Mouse (Mus musculus) midbrain, embryonic 12.5 days (tissue): ENCODE results near the gene Hus1. TPM values are rescaled to one million over a fixed set of nuclear protein-coding genes. Genes with fewer than 3 reads are reported as not detected.

ENCODE experiments used
- ATAC-seq: fragments of 200-750 bp; cut with Nextera tagmentation; 2 replicates; pipeline ENCODE4 v1.8.0; 2017; ENCODE audit warnings: low read depth, moderate TSS enrichment, moderate library complexity; ENCODE audit not compliant: low FRiP score
- H3K27ac ChIP-seq: fragments of 300-500 bp; sonication (generic); replicated peaks from 2 replicates; pipeline ENCODE4 v1.5.1; 2016; ENCODE audit warnings: mild to moderate bottlenecking
- H3K27me3 ChIP-seq: fragments of 300-500 bp; sonication (generic); 2 replicates; pipeline ENCODE4 v1.6.1; 2016; ENCODE audit warnings: mild to moderate bottlenecking
- H3K36me3 ChIP-seq: fragments of 300-500 bp; sonication (generic); 2 replicates; pipeline ENCODE4 v1.6.1; 2016
- H3K4me1 ChIP-seq: fragments of 300-500 bp; sonication (generic); 2 replicates; pipeline ENCODE4 v1.6.1; 2016
- H3K4me2 ChIP-seq: fragments of 300-500 bp; sonication (generic); replicated peaks from 2 replicates; pipeline ENCODE4 v1.6.1; 2016; ENCODE audit warnings: mild to moderate bottlenecking, moderate library complexity
- H3K4me3 ChIP-seq: fragments of 300-500 bp; sonication (generic); 2 replicates; pipeline ENCODE4 v1.5.1; 2016; ENCODE audit warnings: mild to moderate bottlenecking
- H3K9ac ChIP-seq: fragments of 300-500 bp; sonication (generic); replicated peaks from 2 replicates; pipeline ENCODE4 v1.6.1; 2016; ENCODE audit warnings: mild to moderate bottlenecking, moderate library complexity
- H3K9me3 ChIP-seq: fragments of 300-500 bp; sonication (generic); 2 replicates; pipeline ENCODE4 v1.6.1; 2016; ENCODE audit warnings: mild to moderate bottlenecking
- WGBS: fragments of 180-500 bp; shearing (Covaris S2); methylation state at CpG from one replicate; pipeline ENCODE4 v1.1.7; 2016; 5-methylcytosine and 5-hydroxymethylcytosine counted together
- polyA plus RNA-seq: library from polyadenylated mRNA; unstranded; fragments of >200 nt; fragmentation: Nextera tagmentation; extraction: Ambion mirVana; gene quantifications from 2 replicates; pipeline ENCODE4 v1.2.1, GENCODE M21; 2016

The Hus1 gene
- polyA plus RNA-seq, result 17.4 and 17.9 TPM in 2 replicates

DNA sequence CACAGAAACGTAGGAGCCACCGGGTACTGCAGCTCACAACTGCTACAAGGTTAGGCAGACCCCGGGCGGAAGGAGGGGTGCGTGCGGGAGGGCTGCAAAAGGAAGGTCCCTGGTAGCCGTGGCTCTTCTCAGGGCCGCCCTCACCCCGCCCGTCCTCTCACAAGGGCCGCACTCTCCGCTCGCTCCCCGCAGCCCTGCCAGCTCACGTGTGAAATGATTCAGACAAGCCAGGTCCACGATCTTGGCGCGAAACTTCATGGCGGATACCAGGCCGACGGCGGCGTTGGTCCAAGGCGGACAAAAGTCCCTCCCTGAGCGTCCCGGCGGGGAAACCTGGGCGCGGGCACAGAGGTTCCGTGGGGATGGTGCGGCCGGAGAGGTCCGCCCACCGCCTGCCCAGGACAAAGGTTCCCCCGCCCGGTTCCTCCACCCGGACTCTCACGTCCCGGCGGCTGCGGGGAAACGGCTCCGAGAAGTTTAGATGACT is at the start of gene Hus1:
Hus1 (minus strand) TSS at position 339 of the 487 bp plus-strand sequence.
- no peaks in the 10 kb centered on the region for H3K9me3 ChIP-seq
- H3K4me3 ChIP-seq, result peak within 1 kb of the TSS; percentile 74
- peaks cover 12% of the 10 kb centered on the region; the same call in 1 of the 2 replicates for H3K36me3 ChIP-seq
- H3K4me2 ChIP-seq, result peak within 1 kb of the TSS; percentile 73
- under 1% methylated on average over 43 of the region's 43 CpGs for WGBS
- ATAC-seq, result peak; percentile 96
- peaks cover 14% of the 10 kb centered on the region; the same call in 1 of the 2 replicates for H3K4me1 ChIP-seq
- peak within 1 kb of the TSS; percentile 83 for H3K27ac ChIP-seq
- no peaks in the 10 kb centered on the region for H3K27me3 ChIP-seq
- H3K9ac ChIP-seq, result peak within 1 kb of the TSS; percentile 79

DNA sequence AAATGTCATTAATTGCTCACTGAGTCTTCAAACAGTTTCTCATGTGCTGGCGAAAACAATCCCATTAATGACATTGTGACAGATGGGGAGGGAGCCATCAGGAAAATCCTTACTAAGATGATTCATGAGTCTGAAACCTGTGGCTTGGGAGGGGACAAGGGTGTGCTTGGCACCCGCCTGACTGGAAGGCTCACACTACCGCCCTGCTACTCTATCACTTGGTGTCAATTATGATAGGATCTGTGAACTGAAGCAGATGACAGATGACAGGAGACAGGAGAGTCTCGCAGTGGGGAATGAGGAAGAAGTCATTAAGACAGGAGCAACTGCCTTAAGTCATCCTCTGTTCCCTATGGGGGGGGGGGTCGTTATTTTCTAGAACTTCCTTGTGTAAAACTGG is 49.5 kb upstream of the Hus1 start:
- no peaks in the 10 kb centered on the region for H3K4me1 ChIP-seq
- no peak for ATAC-seq
- WGBS, result 79% methylated on average over 5 of the region's 5 CpGs
- no peaks in the 10 kb centered on the region for H3K36me3 ChIP-seq
- no peaks in the 10 kb centered on the region for H3K27me3 ChIP-seq
- no peaks in the 10 kb centered on the region for H3K9me3 ChIP-seq
- no peak overlapping the region for H3K9ac ChIP-seq
- no peak overlapping the region for H3K4me3 ChIP-seq
- no peak overlapping the region for H3K4me2 ChIP-seq
- H3K27ac ChIP-seq, result no peak overlapping the region

DNA sequence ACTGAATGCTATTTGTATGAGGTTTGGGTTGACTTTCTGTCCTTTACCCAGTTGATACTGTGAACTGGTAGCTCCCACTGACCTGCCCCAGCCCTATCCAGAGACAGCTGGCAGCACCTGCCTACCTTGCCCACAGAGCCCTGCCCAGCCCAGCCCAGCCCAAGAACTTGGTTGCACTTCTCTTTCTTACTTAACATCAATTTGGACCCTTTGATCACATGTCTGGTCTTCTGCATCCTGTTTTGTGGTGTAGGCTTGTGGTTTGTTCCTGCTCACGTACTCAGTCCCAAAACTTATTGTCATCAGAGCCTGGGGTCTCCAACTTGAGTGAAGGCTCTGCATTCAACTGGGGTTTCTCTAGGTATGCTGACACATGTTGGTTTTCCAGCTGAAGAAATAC is 49.0 kb upstream of the Hus1 start:
- Histone ChIP-seq H3K9ac (no peak overlapping the region), H3K9me3 (no peaks in the 10 kb centered on the region)

DNA sequence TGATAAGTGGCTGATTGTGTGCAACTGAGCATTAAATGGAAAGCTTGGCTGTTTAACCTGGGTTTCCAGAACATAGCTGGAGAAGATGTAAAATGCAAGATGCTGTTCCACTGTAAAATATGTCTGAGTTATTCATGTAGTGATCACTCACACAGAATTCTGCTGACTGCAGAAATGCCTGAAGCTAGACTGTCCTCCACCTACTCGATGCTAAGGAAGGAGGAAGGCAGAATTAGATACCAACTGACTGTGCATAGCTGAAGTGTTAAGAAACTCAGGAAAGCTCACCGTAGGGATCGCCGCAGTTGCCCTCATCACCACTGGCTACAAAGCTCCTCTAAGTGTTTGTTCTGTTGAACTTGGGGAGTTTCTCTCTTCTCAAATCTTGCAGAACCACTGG is 46.7 kb upstream of the Hus1 start:
- H3K36me3 ChIP-seq, result no peaks in the 10 kb centered on the region
- no peak overlapping the region for H3K4me3 ChIP-seq
- no peaks in the 10 kb centered on the region for H3K27me3 ChIP-seq
- no peak overlapping the region for H3K4me2 ChIP-seq
- no peaks in the 10 kb centered on the region for H3K4me1 ChIP-seq
- no peaks in the 10 kb centered on the region for H3K9me3 ChIP-seq
- H3K27ac ChIP-seq, result no peak overlapping the region
- no peak for ATAC-seq
- WGBS, result 93% methylated on average over 4 of the region's 4 CpGs
- H3K9ac ChIP-seq, result no peak overlapping the region

More for the DNA sequence above, 49.0 kb upstream of the Hus1 start:
- Histone ChIP-seq H3K27me3 (no peaks in the 10 kb centered on the region), H3K4me3 (no peak overlapping the region), H3K36me3 (no peaks in the 10 kb centered on the region), H3K4me2 (no peak overlapping the region), H3K27ac (no peak overlapping the region), H3K4me1 (no peaks in the 10 kb centered on the region)
- WGBS, result 88% methylated on average over 1 of the region's 1 CpGs
- no peak for ATAC-seq

DNA sequence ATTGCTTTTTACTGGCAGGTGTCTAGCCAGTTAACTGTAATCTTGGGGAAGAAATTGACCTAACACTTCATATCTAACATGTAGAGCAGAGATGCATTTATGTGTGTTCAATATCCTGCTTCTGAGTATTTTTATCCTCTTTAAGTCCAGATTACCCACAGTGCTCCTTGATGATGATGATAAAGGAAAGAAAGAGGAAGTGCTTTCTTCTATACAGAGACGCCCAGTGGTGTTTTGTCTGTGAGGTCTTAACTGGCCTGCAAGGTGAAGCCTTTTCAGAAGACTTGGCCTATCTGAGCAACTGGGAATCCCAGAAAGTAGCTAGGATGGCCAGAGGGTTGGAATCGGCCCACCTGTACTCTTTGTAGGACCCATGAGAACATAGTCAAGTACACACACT is 45.9 kb upstream of the Hus1 start:
- Histone ChIP-seq H3K27me3 (no peaks in the 10 kb centered on the region), H3K36me3 (no peaks in the 10 kb centered on the region), H3K4me1 (no peaks in the 10 kb centered on the region), H3K4me3 (no peak overlapping the region), H3K4me2 (no peak overlapping the region), H3K9ac (no peak overlapping the region), H3K27ac (no peak overlapping the region), H3K9me3 (no peaks in the 10 kb centered on the region)
- ATAC-seq, result no peak
- 87% methylated on average over 2 of the region's 2 CpGs for WGBS

DNA sequence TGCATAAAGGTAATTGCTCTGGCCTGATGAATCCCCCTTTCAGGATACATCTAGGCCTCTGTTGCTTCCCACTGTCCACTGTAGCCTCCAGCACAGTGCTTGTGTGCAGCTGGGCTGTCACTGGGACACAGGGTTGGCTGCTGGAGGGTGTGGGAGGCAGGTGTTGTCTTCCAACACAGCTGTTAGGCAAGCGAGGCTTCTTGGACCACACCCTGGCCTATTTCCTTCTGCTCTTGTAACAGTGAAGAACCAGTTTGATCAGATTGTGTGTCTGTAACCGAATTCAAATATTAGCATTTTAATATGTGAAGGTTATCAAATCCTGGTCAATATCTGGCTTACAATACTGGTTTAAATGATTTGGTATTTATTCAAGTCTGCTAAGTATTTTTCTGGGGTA is 40.9 kb upstream of the Hus1 start:
- Histone ChIP-seq H3K27me3 (peaks cover 28% of the 10 kb centered on the region), H3K36me3 (no peaks in the 10 kb centered on the region), H3K9me3 (no peaks in the 10 kb centered on the region), H3K4me2 (no peak overlapping the region), H3K4me1 (peaks cover 9% of the 10 kb centered on the region), H3K4me3 (no peak overlapping the region), H3K9ac (no peak overlapping the region), H3K27ac (no peak overlapping the region)
- WGBS, result 75% methylated on average over 2 of the region's 2 CpGs
- ATAC-seq, result no peak

DNA sequence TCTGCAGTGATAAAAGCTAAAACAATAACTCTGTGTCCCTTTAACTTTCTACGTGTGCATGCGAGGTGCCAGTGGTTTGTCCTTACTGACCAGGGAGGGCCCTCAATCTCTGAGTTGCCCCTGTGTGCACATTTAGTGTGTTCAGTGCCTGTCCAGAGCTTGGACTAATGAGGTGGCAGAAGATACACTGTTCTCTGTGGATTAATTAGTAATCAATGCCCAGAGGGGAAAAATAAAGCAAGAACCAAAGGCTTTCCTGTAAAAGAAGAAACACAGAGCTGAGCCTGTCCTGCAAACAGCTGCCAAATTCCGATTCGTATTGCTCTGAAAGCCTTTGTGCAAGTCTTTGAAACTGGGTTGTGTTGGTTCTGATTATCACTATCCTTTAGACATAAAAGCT is 39.2 kb upstream of the Hus1 start:
- no peak for ATAC-seq
- WGBS, result 77% methylated on average over 4 of the region's 4 CpGs
- no peak overlapping the region for H3K4me2 ChIP-seq
- H3K27ac ChIP-seq, result no peak overlapping the region
- no peak overlapping the region for H3K4me3 ChIP-seq
- H3K9ac ChIP-seq, result no peak overlapping the region
- peaks cover 9% of the 10 kb centered on the region for H3K4me1 ChIP-seq
- H3K27me3 ChIP-seq, result peaks cover 28% of the 10 kb centered on the region
- H3K36me3 ChIP-seq, result no peaks in the 10 kb centered on the region
- no peaks in the 10 kb centered on the region for H3K9me3 ChIP-seq

DNA sequence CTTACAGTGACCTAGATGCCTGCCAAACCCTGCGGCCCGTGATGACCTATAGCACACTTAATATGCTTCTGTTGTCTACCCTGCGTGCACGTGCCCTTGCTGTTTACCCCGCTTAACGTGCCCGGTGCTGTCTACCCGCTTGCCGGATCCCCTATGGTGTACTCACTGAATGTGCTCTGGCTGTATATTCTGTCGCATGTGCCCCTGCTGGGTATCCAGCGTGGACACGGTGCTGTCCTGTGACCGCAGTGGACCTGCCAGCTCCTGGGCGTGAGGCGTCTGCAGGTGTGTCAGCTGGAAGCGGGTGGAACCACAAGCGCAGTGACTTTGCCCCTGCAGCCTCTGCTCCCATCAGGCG is 37.7 kb upstream of the Hus1 start, which contains the start of gene Sun3:
Sun3 (minus strand) TSS at position 289 of the 358 bp plus-strand sequence.
- Histone ChIP-seq H3K9ac (peak within 1 kb of the TSS; percentile 40; the same call in 1 of the 2 replicates), H3K27ac (no peak within 1 kb of the TSS), H3K4me3 (peak within 1 kb of the TSS; percentile 55), H3K27me3 (peaks cover 28% of the 10 kb centered on the region), H3K4me1 (peaks cover 9% of the 10 kb centered on the region), H3K4me2 (peak within 1 kb of the TSS; percentile 86), H3K36me3 (no peaks in the 10 kb centered on the region), H3K9me3 (no peaks in the 10 kb centered on the region)
- ATAC-seq, result peak; percentile 78; the same call in 1 of the 2 replicates
- WGBS, result 1% methylated on average over 18 of the region's 18 CpGs

DNA sequence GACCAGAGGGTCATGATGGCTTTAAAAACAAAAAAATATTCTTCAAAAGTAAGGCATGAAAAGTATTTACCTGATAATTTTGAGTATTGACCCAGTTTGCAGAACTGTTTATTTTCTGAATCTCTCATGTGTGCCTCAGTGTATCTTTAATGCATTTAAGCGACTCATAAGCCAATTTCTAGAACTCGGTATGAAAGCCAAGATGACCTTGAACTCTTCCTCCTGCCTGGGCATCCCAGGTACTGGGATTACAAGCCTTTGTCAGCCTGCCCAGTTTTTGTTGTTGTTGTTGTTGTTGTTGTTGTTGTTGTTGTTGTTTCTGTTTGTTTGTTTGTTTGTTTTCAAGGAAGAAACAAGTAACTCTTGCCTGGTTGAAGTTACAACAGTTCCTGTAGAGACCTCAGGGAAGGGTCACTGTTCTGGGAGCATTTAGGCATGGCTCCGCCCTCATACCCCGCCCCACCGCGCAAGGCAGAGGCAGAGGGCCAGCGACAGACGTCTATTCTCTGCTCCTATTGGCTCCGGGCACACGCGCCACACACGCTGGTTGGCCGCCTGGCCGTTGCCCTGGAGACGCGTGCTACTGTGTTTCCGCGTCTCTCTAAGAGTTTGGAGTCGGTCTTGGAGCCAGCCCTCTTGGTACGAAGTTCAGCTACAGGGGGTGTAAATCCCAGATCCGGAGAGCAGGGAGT is 37.2 kb upstream of the Hus1 start, which contains the start of gene Gm11992:
Gm11992 (plus strand) TSS at position 584 of the 692 bp plus-strand sequence.
- peaks cover 28% of the 10 kb centered on the region for H3K27me3 ChIP-seq
- H3K9ac ChIP-seq, result peak within 1 kb of the TSS; percentile 40; the same call in 1 of the 2 replicates
- H3K4me3 ChIP-seq, result peak within 1 kb of the TSS; percentile 55
- WGBS, result 6% methylated on average over 21 of the region's 21 CpGs
- peak within 1 kb of the TSS; percentile 86 for H3K4me2 ChIP-seq
- no peaks in the 10 kb centered on the region for H3K9me3 ChIP-seq
- ATAC-seq, result peak; percentile 100
- H3K27ac ChIP-seq, result no peak within 1 kb of the TSS
- H3K4me1 ChIP-seq, result peaks cover 9% of the 10 kb centered on the region
- no peaks in the 10 kb centered on the region for H3K36me3 ChIP-seq

DNA sequence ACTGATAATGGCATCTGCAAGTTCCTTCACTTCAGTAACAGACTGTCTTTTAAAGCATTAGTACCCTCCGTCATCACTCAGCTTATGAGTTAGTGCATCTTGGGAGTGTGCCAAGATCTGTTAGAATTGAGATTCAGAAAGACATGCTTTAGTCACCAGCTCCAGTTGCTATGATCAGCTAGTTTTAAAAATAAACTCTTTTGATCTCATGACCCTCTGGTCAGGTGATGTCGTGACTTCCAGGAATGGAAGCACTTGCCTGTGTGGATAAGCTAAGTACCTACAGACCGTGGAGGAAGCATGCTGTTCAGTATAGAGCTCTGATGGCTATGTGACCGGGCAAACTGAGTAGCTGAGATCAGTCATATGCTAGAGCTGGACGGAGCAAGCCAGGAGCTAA is 36.1 kb upstream of the Hus1 start:
- no peaks in the 10 kb centered on the region for H3K36me3 ChIP-seq
- no peak for ATAC-seq
- no peak overlapping the region for H3K9ac ChIP-seq
- H3K4me1 ChIP-seq, result peaks cover 9% of the 10 kb centered on the region
- H3K4me3 ChIP-seq, result no peak overlapping the region
- H3K27me3 ChIP-seq, result peaks cover 28% of the 10 kb centered on the region
- WGBS, result 82% methylated on average over 5 of the region's 5 CpGs
- H3K9me3 ChIP-seq, result no peaks in the 10 kb centered on the region
- no peak overlapping the region for H3K4me2 ChIP-seq
- no peak overlapping the region for H3K27ac ChIP-seq

DNA sequence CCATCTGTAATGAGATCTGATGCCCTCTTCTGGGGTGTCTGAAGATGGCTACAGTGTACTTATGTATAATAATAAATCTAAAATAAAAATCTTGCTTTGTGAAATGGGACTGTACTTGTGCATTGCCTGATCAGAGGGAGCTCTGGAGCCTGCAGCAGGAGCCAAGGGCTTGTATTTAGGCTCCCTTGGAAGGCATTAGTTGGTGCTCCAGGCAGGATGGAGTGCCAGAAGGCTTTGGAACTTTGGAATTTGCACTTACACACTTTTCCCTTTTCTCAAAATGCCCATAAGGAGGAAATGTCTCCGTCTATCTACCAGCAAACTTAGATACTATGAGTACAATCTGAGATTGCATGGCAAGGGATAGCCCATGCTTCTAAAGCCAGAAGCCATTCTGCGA is 35.6 kb upstream of the Hus1 start:
- Histone ChIP-seq H3K36me3 (no peaks in the 10 kb centered on the region), H3K4me2 (no peak overlapping the region), H3K27ac (no peak overlapping the region), H3K4me1 (peaks cover 9% of the 10 kb centered on the region), H3K9ac (no peak overlapping the region), H3K9me3 (no peaks in the 10 kb centered on the region), H3K4me3 (no peak overlapping the region), H3K27me3 (peaks cover 25% of the 10 kb centered on the region)
- no peak for ATAC-seq
- 92% methylated on average over 2 of the region's 2 CpGs for WGBS

DNA sequence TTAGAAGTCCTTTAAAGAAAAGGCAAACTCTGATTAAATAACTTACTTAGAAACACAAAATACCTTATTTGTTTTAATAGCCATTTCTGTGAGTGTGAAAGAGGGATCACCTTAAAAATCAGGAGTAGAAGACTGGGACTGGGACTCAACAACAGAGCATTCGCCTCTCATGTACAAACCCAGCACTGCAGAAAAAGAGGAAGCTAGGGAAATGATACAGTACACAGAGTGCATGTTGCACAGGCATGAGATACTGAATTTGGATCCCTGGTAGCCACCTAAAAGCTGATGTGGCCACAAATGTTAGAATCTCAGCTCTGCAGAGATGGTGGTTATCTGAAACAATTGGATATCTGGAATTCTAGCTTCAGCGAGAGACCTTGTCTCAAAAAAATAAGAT is 20.5 kb upstream of the Hus1 start:
- Histone ChIP-seq H3K4me3 (no peak overlapping the region), H3K36me3 (no peaks in the 10 kb centered on the region), H3K4me1 (no peaks in the 10 kb centered on the region), H3K9ac (no peak overlapping the region), H3K4me2 (no peak overlapping the region), H3K27ac (no peak overlapping the region), H3K27me3 (no peaks in the 10 kb centered on the region), H3K9me3 (no peaks in the 10 kb centered on the region)
- ATAC-seq, result no peak
- WGBS, result 86% methylated on average over 2 of the region's 2 CpGs
